Mouse (Mus musculus): ENCODE results near the gene Dcaf15. TPM values are rescaled to one million over a fixed set of nuclear protein-coding genes. Genes with fewer than 3 reads are reported as not detected.
A peak's percentile ranks its signal among the peaks of the same experiment; 100 is the strongest.

The Dcaf15 gene
- polyA plus RNA-seq, 1 experiment from 2014 or later: 3.0 TPM

- Histone ChIP-seq H3K4me3 (ENCODE audit: low read depth, low read length) (no peak overlapping the region), H3K9me3 (replicated peaks; ENCODE audit: control insufficient read depth, low read length) (no peaks in the 10 kb centered on the region), H3K4me2 (ENCODE audit: low read depth, low read length) (peak overlapping the region; percentile 93; the same call in 1 of the 2 replicates), H3K36me3 (ENCODE audit: control insufficient read depth, insufficient read depth) (no peaks in the 10 kb centered on the region), H3K4me1 (ENCODE audit: control insufficient read depth, low read depth, low read length) (peaks cover 17% of the 10 kb centered on the region), H3K9ac (ENCODE audit: low read depth, low read length) (no peak overlapping the region), H3K27me3 (ENCODE audit: control insufficient read depth, insufficient read depth, low read depth, low read length) (no peaks in the 10 kb centered on the region), H3K27ac (ENCODE audit: low read length) (no peak overlapping the region)
- 63% methylated on average over 2 of the region's 2 CpGs for WGBS (ENCODE audit: insufficient replicate concordance)
- no peak for ATAC-seq (ENCODE audit: low read depth)
Measured at GRCm38 (mm10) chr8:84105676-84106075, 1.1 kb upstream of the Dcaf15 start.

DNA sequence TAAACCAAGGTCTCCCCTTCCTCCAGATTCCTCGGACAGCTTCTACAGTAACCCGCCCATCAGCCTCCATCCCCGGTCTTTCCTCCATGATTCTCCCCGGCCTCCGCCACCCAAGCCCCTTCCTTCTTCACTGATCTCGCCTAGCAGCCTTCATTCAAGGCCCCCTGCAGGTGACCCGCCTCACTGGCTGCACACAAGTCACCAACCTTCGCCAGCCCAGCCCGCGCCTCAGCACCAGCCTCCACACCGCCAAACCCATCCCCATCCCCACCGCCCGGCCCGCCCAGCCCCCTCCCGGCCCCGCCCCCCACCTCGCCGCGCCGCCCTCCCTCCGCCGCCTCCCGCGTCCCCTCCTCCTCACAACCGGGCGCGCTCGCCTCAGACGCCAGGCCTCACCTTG, 347 bp downstream of the Dcaf15 start:
- Histone ChIP-seq H3K9me3 (replicated peaks; ENCODE audit: control insufficient read depth, low read length) (no peaks in the 10 kb centered on the region), H3K4me2 (ENCODE audit: low read depth, low read length) (peak overlapping the region; percentile 83), H3K4me3 (ENCODE audit: low read depth, low read length) (peak overlapping the region; percentile 84), H3K27me3 (ENCODE audit: control insufficient read depth, insufficient read depth, low read depth, low read length) (no peaks in the 10 kb centered on the region), H3K4me1 (ENCODE audit: control insufficient read depth, low read depth, low read length) (peaks cover 17% of the 10 kb centered on the region), H3K9ac (ENCODE audit: low read depth, low read length) (peak overlapping the region; percentile 86), H3K27ac (ENCODE audit: low read length) (peak overlapping the region; percentile 78), H3K36me3 (ENCODE audit: control insufficient read depth, insufficient read depth) (no peaks in the 10 kb centered on the region)
- ATAC-seq (ENCODE audit: low read depth): peak; percentile 68
- 1% methylated on average over 22 of the region's 29 CpGs for WGBS (ENCODE audit: insufficient replicate concordance)

DNA sequence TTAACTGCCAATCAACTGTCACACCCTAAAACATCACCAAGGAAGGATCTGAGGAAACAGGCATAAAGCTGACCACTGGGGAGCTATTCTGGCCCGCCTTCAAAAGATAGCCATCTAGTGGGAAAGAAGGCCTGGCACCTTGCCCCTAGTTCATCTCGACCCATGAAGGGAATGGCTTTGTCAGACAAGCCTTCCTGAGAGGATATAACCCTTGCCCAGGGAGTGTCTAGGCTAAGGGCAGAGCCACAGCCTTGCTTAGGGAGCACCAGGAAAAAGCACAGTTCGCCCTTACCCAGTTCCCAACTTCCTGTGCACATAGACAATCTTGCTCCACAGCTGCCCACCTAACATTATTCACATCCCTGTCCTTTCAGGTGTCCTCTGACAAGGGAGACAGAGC, 967 bp downstream of the Dcaf15 start:
- no peaks in the 10 kb centered on the region for H3K27me3 ChIP-seq (ENCODE audit: control insufficient read depth, insufficient read depth, low read depth, low read length)
- 36% methylated on average over 3 of the region's 3 CpGs for WGBS (ENCODE audit: insufficient replicate concordance)
- ATAC-seq (ENCODE audit: low read depth): no peak
- H3K36me3 ChIP-seq (ENCODE audit: control insufficient read depth, insufficient read depth): peaks cover under 1% of the 10 kb centered on the region; the same call in 1 of the 2 replicates
- H3K27ac ChIP-seq (ENCODE audit: low read length): no peak overlapping the region
- peak overlapping the region; percentile 83 for H3K4me2 ChIP-seq (ENCODE audit: low read depth, low read length)
- peaks cover 17% of the 10 kb centered on the region for H3K4me1 ChIP-seq (ENCODE audit: control insufficient read depth, low read depth, low read length)
- H3K9me3 ChIP-seq (replicated peaks; ENCODE audit: control insufficient read depth, low read length): no peaks in the 10 kb centered on the region
- H3K9ac ChIP-seq (ENCODE audit: low read depth, low read length): peak overlapping the region; percentile 86
- peak overlapping the region; percentile 84 for H3K4me3 ChIP-seq (ENCODE audit: low read depth, low read length)

DNA sequence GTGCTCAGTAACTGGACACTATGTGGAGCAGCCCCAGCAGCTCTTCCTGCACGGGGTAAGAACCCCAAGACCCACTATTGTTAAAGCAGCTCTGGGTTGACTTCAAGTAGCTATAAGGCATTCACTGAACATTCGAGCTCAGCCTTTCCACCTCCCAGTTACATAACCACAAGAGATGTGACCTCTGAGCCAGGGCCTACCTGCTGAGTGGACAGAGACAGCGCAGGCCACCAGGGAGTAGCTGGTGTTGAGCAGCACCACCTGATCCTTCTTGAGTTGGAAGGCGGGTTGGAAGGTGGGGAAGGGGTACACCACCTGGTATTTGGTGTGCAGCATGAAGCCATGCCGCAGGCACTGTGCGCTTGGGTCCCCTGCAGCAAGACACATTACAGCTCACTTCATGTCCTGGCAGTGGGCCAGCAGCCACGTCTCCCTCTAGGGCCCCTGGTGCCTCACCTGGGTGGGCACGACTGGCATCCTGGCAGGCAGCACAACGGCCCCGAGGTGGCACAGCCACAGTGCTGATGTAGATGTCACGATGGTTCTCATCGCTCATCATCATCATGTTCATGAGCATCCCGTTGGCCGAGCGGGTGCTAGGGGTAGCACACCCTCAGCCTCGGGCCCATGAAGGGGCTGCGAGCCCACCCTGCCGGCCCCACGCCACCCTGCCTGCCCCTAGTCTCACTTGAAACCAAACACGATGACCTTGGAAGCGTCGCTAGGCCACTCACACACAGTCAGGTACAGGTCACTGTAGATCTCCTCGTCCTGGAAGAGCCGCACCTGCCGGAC, 2.9 kb downstream of the Dcaf15 start:
- no peaks in the 10 kb centered on the region for H3K27me3 ChIP-seq (ENCODE audit: control insufficient read depth, insufficient read depth, low read depth, low read length)
- H3K36me3 ChIP-seq (ENCODE audit: control insufficient read depth, insufficient read depth): peaks cover 18% of the 10 kb centered on the region
- 82% methylated on average over 25 of the region's 25 CpGs for WGBS (ENCODE audit: insufficient replicate concordance)
- H3K27ac ChIP-seq (ENCODE audit: low read length): no peak overlapping the region
- H3K4me1 ChIP-seq (ENCODE audit: control insufficient read depth, low read depth, low read length): peaks cover 17% of the 10 kb centered on the region
- no peaks in the 10 kb centered on the region for H3K9me3 ChIP-seq (replicated peaks; ENCODE audit: control insufficient read depth, low read length)
- no peak overlapping the region for H3K9ac ChIP-seq (ENCODE audit: low read depth, low read length)
- no peak for ATAC-seq (ENCODE audit: low read depth)
- no peak overlapping the region for H3K4me2 ChIP-seq (ENCODE audit: low read depth, low read length)
- no peak overlapping the region for H3K4me3 ChIP-seq (ENCODE audit: low read depth, low read length)

- peaks cover 24% of the 10 kb centered on the region for H3K36me3 ChIP-seq (ENCODE audit: control insufficient read depth, insufficient read depth)
- no peak for ATAC-seq (ENCODE audit: low read depth)
- no peaks in the 10 kb centered on the region for H3K27me3 ChIP-seq (ENCODE audit: control insufficient read depth, insufficient read depth, low read depth, low read length)
- no peak overlapping the region for H3K9ac ChIP-seq (ENCODE audit: low read depth, low read length)
- no peak overlapping the region for H3K4me2 ChIP-seq (ENCODE audit: low read depth, low read length)
- no peak overlapping the region for H3K27ac ChIP-seq (ENCODE audit: low read length)
- WGBS (ENCODE audit: insufficient replicate concordance): 83% methylated on average over 7 of the region's 7 CpGs
- peaks cover 2% of the 10 kb centered on the region; the same call in 1 of the 2 replicates for H3K4me1 ChIP-seq (ENCODE audit: control insufficient read depth, low read depth, low read length)
- H3K4me3 ChIP-seq (ENCODE audit: low read depth, low read length): no peak overlapping the region
- H3K9me3 ChIP-seq (replicated peaks; ENCODE audit: control insufficient read depth, low read length): no peaks in the 10 kb centered on the region
Measured at GRCm38 (mm10) chr8:84098376-84098775, 6.2 kb downstream of the Dcaf15 start.

DNA sequence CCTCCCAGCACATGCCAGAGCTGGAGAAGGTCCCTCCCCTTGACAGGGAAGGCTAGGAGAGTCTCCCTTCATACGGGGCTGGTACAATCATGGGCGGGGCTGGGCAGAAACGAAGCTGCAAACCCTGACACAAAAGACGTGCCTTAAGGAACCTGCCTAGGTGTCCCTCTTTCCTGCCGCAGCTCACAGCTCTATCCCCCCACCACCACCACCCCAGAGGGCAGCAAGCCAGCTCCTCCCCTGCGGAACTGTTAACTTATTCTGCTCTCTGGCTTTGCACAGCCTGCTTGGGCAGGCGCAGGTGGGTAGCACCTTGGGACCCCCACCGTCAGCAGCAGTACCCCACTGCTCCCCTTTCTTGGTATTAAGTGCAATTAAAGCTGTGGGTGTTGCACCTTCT, 8.5 kb downstream of the Dcaf15 start:
- ATAC-seq (ENCODE audit: low read depth): no peak

DNA sequence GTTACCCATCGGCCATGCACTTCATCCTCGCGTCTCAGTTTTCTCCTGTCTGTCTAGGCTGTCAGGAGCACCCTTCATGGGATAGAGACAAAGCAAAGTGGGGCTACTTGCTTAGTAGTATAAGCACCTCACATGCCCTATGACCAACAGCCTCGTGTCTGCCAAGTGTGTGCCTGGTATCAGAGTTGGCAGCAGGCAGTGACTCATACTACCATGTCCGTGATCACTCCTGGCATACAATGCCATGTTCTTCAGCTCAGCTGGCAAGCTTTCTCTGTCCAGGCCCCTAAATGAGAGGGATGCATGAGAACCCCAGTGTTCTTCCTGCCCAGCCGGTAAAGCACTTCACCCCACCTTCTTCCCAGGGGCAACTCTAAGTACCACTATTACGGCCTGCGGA, 14.0 kb downstream of the Dcaf15 start:
- WGBS (ENCODE audit: insufficient replicate concordance): 84% methylated on average over 8 of the region's 8 CpGs
- no peak for ATAC-seq (ENCODE audit: low read depth)
- peaks cover 7% of the 10 kb centered on the region; the same call in 1 of the 2 replicates for H3K36me3 ChIP-seq (ENCODE audit: control insufficient read depth, insufficient read depth)

More for the DNA sequence above, 8.5 kb downstream of the Dcaf15 start:
- 71% methylated on average over 8 of the region's 8 CpGs for WGBS (ENCODE audit: insufficient replicate concordance)
- H3K4me2 ChIP-seq (ENCODE audit: low read depth, low read length): no peak overlapping the region
- H3K9ac ChIP-seq (ENCODE audit: low read depth, low read length): no peak overlapping the region
- no peaks in the 10 kb centered on the region for H3K27me3 ChIP-seq (ENCODE audit: control insufficient read depth, insufficient read depth, low read depth, low read length)
- H3K27ac ChIP-seq (ENCODE audit: low read length): no peak overlapping the region
- H3K9me3 ChIP-seq (replicated peaks; ENCODE audit: control insufficient read depth, low read length): no peaks in the 10 kb centered on the region
- H3K36me3 ChIP-seq (ENCODE audit: control insufficient read depth, insufficient read depth): peaks cover 24% of the 10 kb centered on the region
- no peaks in the 10 kb centered on the region for H3K4me1 ChIP-seq (ENCODE audit: control insufficient read depth, low read depth, low read length)
- no peak overlapping the region for H3K4me3 ChIP-seq (ENCODE audit: low read depth, low read length)

DNA sequence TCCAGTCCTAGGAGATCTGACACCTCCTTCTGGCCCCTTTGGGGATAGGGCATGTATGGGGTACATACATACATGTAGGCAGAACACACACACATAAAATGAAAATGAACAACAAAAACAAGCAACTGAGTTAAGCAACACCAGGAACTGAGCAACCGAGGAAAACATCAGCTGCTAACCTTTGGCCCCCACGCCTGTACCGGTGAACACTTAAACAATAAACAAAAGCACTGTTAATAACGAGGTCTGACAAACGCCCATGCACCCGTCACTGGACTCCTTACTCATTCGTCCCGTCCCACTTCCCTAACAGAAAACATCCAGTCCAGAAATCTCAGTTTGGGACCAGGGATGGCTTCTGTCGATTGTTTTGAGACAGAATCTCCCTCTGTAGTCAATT, 15.3 kb downstream of the Dcaf15 start:
- no peak for ATAC-seq (ENCODE audit: low read depth)
- no peaks in the 10 kb centered on the region for H3K9me3 ChIP-seq (replicated peaks; ENCODE audit: control insufficient read depth, low read length)
- no peak overlapping the region for H3K27ac ChIP-seq (ENCODE audit: low read length)
- H3K27me3 ChIP-seq (ENCODE audit: control insufficient read depth, insufficient read depth, low read depth, low read length): no peaks in the 10 kb centered on the region
- peaks cover 7% of the 10 kb centered on the region; the same call in 1 of the 2 replicates for H3K36me3 ChIP-seq (ENCODE audit: control insufficient read depth, insufficient read depth)
- H3K4me1 ChIP-seq (ENCODE audit: control insufficient read depth, low read depth, low read length): no peaks in the 10 kb centered on the region; the same call in 1 of the 2 replicates
- 78% methylated on average over 9 of the region's 9 CpGs for WGBS (ENCODE audit: insufficient replicate concordance)
- H3K9ac ChIP-seq (ENCODE audit: low read depth, low read length): no peak overlapping the region
- H3K4me2 ChIP-seq (ENCODE audit: low read depth, low read length): no peak overlapping the region
- no peak overlapping the region for H3K4me3 ChIP-seq (ENCODE audit: low read depth, low read length)

More for the DNA sequence above, 14.0 kb downstream of the Dcaf15 start:
- no peak overlapping the region for H3K27ac ChIP-seq (ENCODE audit: low read length)
- no peaks in the 10 kb centered on the region for H3K4me1 ChIP-seq (ENCODE audit: control insufficient read depth, low read depth, low read length)
- H3K9me3 ChIP-seq (replicated peaks; ENCODE audit: control insufficient read depth, low read length): no peaks in the 10 kb centered on the region
- H3K27me3 ChIP-seq (ENCODE audit: control insufficient read depth, insufficient read depth, low read depth, low read length): no peaks in the 10 kb centered on the region
- no peak overlapping the region for H3K4me2 ChIP-seq (ENCODE audit: low read depth, low read length)
- H3K9ac ChIP-seq (ENCODE audit: low read depth, low read length): no peak overlapping the region
- H3K4me3 ChIP-seq (ENCODE audit: low read depth, low read length): no peak overlapping the region

DNA sequence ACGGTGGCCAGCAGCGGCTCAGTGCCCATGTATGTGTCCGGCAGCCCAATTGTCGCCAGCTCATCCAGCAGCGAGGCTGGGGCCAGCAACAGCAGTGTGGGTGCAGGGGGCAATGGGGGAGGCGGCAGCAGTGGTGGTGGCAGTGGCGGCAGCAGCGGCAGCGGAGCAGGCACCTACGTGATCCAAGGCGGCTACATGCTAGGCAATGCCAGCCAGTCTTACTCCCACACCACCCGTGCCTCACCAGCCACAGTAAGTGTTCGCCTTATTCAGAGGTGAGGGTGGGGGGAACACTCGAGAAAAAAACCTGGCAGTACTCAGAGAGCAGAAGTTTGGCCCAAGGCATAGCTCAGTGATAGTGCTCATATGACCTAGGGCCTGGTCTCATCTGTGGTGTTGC, 16.7 kb downstream of the Dcaf15 start:
- ATAC-seq (ENCODE audit: low read depth): no peak

More for the DNA sequence above, 16.7 kb downstream of the Dcaf15 start:
- Histone ChIP-seq H3K9ac (ENCODE audit: low read depth, low read length) (no peak overlapping the region), H3K27ac (ENCODE audit: low read length) (no peak overlapping the region), H3K27me3 (ENCODE audit: control insufficient read depth, insufficient read depth, low read depth, low read length) (no peaks in the 10 kb centered on the region), H3K4me1 (ENCODE audit: control insufficient read depth, low read depth, low read length) (no peaks in the 10 kb centered on the region; the same call in none of the 2 replicates), H3K4me3 (ENCODE audit: low read depth, low read length) (no peak overlapping the region), H3K4me2 (ENCODE audit: low read depth, low read length) (no peak overlapping the region), H3K9me3 (replicated peaks; ENCODE audit: control insufficient read depth, low read length) (no peaks in the 10 kb centered on the region), H3K36me3 (ENCODE audit: control insufficient read depth, insufficient read depth) (peaks cover 13% of the 10 kb centered on the region)
- WGBS (ENCODE audit: insufficient replicate concordance): 81% methylated on average over 14 of the region's 14 CpGs
